Mouse (Mus musculus) lung, postnatal 0 days (tissue): Measurements from ENCODE around the gene Gata2.

ENCODE experiments used
- CTCF ChIP-seq: IDR thresholded peaks from 2 replicates; pipeline ENCODE4 v1.5.1; 2016; ENCODE audit warnings: antibody characterized with exemption, mild to moderate bottlenecking
- EP300 ChIP-seq: IDR thresholded peaks from 2 replicates; pipeline ENCODE4 v1.6.1; 2016; ENCODE audit warnings: antibody characterized with exemption, mild to moderate bottlenecking, control low read depth

GRCm38 (mm10) chr6:88190310-88191023, 3.2 kb upstream of the Gata2 start:
- TF ChIP-seq CTCF (no peak), EP300 (no peak)
